Mouse (Mus musculus) retina, postnatal 7 days (tissue): Measurements from ENCODE around the gene Arid5b.

Source experiments
- DNase-seq: peaks from one replicate; pipeline ENCODE4 v3.0.0-alpha.2; 2012; ENCODE audit warnings: low read depth, low spot score

Arid5b gene

DNA sequence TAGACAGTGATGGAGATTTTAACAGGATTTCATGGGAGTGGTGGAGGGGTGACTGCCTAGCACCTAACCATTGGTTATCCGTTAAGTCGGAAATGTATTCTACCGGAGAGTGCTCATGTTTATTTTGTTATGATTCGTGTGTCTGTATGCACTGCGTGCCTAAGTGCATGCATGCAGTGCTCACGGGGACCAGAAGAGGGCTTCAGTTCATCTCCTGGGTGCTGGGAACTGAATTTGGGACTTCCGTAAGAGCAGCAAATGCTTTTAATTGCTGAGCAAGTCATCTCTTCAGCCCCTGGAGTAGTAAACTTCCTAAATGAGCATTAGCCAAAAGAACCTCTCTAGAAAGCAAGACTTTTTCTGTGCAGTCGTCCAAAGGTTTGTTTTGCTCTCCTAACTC, 226.2 kb downstream of the Arid5b start:
- no peak for DNase-seq

DNA sequence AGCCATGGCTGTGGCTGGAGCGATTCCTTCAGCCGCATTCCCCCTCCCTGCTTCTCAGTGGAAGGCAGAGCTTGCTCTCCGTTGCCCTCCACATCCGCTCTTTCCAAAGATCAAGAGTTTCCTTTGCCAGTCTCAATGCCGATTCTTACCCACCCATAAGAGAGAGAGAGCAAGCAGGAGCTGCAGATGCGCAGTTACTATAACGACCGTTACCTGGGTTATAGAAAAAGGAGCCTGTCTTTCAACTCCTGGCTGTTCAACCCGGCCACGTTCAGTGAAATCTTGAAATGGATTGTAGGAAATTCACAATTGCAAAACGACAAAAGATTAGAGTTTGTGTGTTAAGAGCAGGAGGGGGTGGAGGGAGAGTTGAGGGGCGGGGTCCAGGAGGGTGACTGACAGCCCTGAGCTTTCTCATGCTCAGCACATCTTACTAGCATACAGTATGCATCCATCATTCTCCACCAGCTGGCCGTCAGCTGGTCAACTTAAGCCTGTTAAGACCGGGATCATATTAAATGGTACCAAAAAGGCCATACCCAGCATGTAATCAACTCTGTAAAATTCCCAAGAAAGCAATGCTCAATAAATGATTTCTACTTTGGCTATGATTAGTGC, 227.1 kb downstream of the Arid5b start:
- no peak for DNase-seq

DNA sequence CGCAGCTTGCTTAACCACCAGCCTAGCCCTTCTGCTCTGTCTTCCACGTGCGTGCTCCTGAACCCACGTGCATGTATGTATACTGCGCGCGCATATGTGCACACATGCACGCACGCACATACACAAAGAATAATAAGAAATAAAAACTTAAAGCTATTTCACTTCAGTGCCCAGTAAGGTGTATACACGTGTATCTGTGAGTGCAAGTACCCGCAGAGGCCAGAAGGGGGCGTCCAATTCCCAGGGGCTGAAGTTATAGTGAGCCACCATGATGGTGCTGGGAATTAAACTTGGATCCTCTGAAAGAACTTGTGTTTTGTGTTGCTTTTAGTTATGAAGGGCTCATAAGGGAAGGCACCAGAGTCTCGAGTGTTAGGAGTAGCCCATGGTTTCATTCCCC, 227.7 kb downstream of the Arid5b start:
- DNase-seq: no peak

- DNase-seq: no peak
Measured at GRCm38 (mm10) chr10:68048641-68049305, 229.8 kb downstream of the Arid5b start.

DNA sequence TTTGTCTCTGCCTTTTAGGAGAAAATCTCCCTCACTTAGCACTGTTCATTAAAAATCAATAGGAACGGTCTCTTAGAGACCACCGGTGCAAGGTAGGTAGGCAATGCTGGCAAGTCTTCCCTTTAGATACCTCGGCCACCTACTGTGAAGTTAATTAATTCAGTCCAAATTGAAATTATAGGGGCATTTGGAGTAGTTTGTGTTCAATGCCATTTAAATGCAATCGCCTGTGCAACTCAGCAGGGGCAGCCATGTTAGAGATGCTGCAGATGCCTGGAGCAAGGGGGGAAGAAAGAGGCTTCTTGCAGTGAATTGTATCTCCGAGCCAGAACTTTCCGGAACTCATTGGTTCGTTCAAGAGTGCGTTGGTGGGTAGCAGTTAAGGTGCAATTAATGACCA, 233.7 kb downstream of the Arid5b start:
- no peak for DNase-seq

- DNase-seq: no peak
Measured at GRCm38 (mm10) chr10:68043973-68044372, 234.6 kb downstream of the Arid5b start.
